Mouse (Mus musculus) C2C12 (cell line): Measurements from ENCODE around the gene Mon2. TPM values are rescaled to one million over a fixed set of nuclear protein-coding genes. Genes with fewer than 3 reads are reported as not detected.
A peak's percentile ranks its signal among the peaks of the same experiment; 100 is the strongest.

Source experiments
- H3K27me3 ChIP-seq: one replicate; pipeline ENCODE4 v1.6.1; 2011; ENCODE audit not compliant: control insufficient read depth, insufficient read depth, insufficient read length
- H3K36me3 ChIP-seq: one replicate; pipeline ENCODE4 v1.6.1; 2011; ENCODE audit not compliant: control insufficient read depth, insufficient read depth
- H3K4me3 ChIP-seq: one replicate; pipeline ENCODE4 v1.5.1; 2011; ENCODE audit warnings: mild to moderate bottlenecking, control low read depth; ENCODE audit not compliant: poor library complexity, insufficient read depth, severe bottlenecking
- H3K79me2 ChIP-seq: one replicate; pipeline ENCODE4 v1.6.1; 2011; ENCODE audit not compliant: control insufficient read depth, insufficient read depth
- H3K79me3 ChIP-seq: one replicate; pipeline ENCODE4 v1.6.1; 2011; ENCODE audit warnings: low read depth, control low read depth
- H3ac ChIP-seq: one replicate; pipeline ENCODE3; 2011; ENCODE audit warnings: low read depth; ENCODE audit not compliant: control insufficient read depth, insufficient read length
- CEBPB ChIP-seq: IDR thresholded peaks from one replicate; pipeline ENCODE4 v1.6.1; 2011; ENCODE audit warnings: low read depth, mild to moderate bottlenecking, control low read depth, moderate library complexity
- CTCF ChIP-seq: IDR thresholded peaks from one replicate; pipeline ENCODE4 v1.5.1; 2011; ENCODE audit not compliant: control insufficient read depth, insufficient read depth, insufficient read length
- FOSL1 ChIP-seq: IDR thresholded peaks from one replicate; pipeline ENCODE4 v1.8.0; 2011; ENCODE audit warnings: mild to moderate bottlenecking, low read length; ENCODE audit not compliant: poor library complexity, insufficient read depth, severe bottlenecking
- MAX ChIP-seq: IDR thresholded peaks from one replicate; pipeline ENCODE4 v1.6.1; 2011; ENCODE audit warnings: mild to moderate bottlenecking, control low read depth
- MYOD1 ChIP-seq: IDR thresholded peaks from one replicate; pipeline ENCODE4 v1.6.1; 2011; ENCODE audit warnings: low read depth; ENCODE audit not compliant: control insufficient read depth, insufficient read length
- MYOG ChIP-seq: IDR thresholded peaks from one replicate; pipeline ENCODE4 v1.6.1; 2011; ENCODE audit not compliant: control insufficient read depth, insufficient read length; ENCODE audit errors: extremely low read depth
- USF1 ChIP-seq: IDR thresholded peaks from one replicate; pipeline ENCODE4 v1.6.1; 2011; ENCODE audit warnings: low read depth, mild to moderate bottlenecking, control low read depth, moderate library complexity
- polyA plus RNA-seq: library from polyadenylated mRNA; unstranded; fragments of >200 nt; fragmentation: generic; extraction: Trizol; gene quantifications from one replicate; pipeline ENCODE4 v1.2.1, GENCODE M21; 2012; ENCODE audit warnings: missing spikeins

Mon2 gene
- polyA plus RNA-seq, 1 experiment: 27.4 TPM

DNA sequence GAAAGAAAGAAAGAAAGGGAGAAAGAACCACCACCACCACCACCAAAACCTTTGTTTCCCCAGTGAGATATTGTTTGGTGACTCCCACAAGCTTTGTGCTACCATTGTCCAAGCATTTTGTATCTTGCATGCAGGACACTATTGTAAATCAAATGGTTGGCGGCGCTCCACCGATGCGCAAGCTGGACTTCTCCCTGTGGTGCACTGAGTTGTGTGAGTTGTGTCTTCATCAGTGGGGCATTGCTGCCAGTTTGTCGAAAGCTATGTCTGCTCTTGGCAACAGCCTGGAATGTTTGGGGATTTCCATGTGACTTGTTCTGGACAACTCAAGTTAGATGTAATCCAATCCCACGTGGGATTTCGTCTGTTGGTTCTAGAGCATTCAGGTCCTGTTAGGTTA, 18.2 kb upstream of the Mon2 start:
- TF ChIP-seq MYOD1 (no peak), FOSL1 (no peak), CTCF (no peak), USF1 (no peak), CEBPB (no peak), MYOG (no peak), MAX (no peak)
- no peaks in the 10 kb centered on the region for H3K79me3 ChIP-seq
- no peak overlapping the region for H3K4me3 ChIP-seq
- H3ac ChIP-seq: no peak overlapping the region
- no peaks in the 10 kb centered on the region for H3K36me3 ChIP-seq
- no peaks in the 10 kb centered on the region for H3K27me3 ChIP-seq
- no peaks in the 10 kb centered on the region for H3K79me2 ChIP-seq

DNA sequence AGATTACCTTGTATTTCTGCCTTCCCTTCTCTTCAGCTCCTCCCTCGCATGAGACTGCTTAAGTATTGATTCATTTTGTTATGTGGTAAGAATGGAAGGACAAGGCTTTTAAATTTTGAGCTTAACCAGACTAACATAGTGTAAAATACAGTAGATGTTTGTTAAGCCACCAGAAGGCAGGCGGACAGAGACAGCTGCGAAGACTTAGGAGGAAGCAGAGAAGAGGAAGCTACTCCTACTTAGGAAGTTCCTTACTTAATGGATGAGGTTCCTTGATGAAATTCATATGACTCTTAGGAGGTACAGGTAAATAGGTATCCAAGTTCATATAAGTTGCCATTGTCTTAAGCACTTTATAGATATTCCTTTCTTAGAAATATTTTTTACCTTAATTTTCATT, 16.3 kb upstream of the Mon2 start:
- Histone ChIP-seq H3K27me3 (no peaks in the 10 kb centered on the region), H3ac (no peak overlapping the region), H3K79me3 (no peaks in the 10 kb centered on the region), H3K79me2 (no peaks in the 10 kb centered on the region), H3K4me3 (no peak overlapping the region), H3K36me3 (no peaks in the 10 kb centered on the region)
- TF ChIP-seq CTCF: no peak

DNA sequence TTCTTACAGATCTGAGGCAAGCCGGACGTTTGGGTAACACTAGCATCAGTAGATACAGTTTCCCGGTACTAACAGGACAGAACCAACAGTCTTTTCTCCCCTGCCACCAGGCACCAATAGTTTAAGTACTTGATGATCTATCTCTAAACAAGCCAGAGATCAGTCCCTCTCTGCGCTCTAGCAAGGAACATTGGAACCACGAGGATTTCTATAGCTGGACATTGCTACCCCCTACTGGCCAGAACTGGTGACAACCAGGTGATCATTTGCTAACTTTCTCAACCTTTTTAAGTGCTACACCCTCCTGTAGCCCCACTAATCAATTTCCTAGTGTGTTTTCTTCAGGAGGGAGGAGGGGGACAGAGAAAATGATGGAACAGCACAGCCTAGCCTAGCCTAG, 15.4 kb upstream of the Mon2 start:
- Histone ChIP-seq H3K36me3 (no peaks in the 10 kb centered on the region), H3K27me3 (no peaks in the 10 kb centered on the region), H3ac (no peak overlapping the region), H3K4me3 (no peak overlapping the region), H3K79me2 (no peaks in the 10 kb centered on the region), H3K79me3 (no peaks in the 10 kb centered on the region)
- TF ChIP-seq FOSL1 (no peak), CEBPB (no peak), MYOG (no peak), MAX (no peak), MYOD1 (no peak), USF1 (no peak), CTCF (peak; percentile 20)

- no peak for TF ChIP-seq MYOD1
- TF ChIP-seq USF1: peak; percentile 17
Observed at GRCm38 (mm10) chr10:123089425-123089930, 13.2 kb upstream of the Mon2 start.

DNA sequence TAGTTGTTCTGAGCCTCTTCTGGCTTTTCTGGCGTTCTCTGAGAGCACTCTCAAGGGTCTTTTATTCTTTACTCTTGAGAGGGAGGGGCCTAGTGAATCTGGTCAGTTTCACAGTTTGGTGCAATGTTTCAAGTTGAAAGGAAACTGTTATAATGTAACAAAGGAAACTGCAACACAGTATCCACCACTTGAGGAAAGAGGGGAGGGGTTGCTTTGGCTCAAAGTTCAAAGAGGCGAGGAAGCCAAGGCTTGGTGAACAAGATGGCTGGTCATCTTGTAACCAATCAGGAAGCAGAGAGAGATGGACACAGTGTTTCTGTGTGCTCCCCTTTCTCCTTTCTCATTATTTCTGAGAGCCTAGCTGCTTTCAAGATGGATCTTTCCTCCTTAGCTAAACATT, 10.5 kb upstream of the Mon2 start:
- TF ChIP-seq MYOG: no peak
- no peak for TF ChIP-seq MAX
- no peak for TF ChIP-seq CEBPB
- no peak for TF ChIP-seq MYOD1
- no peak for TF ChIP-seq FOSL1
- no peak for TF ChIP-seq USF1
- TF ChIP-seq CTCF: no peak
- Histone ChIP-seq H3K4me3 (no peak overlapping the region), H3ac (no peak overlapping the region), H3K79me3 (no peaks in the 10 kb centered on the region), H3K27me3 (peaks cover 4% of the 10 kb centered on the region), H3K79me2 (no peaks in the 10 kb centered on the region), H3K36me3 (no peaks in the 10 kb centered on the region)

More at GRCm38 (mm10) chr10:123089425-123089930, 13.2 kb upstream of the Mon2 start:
- H3K4me3 ChIP-seq: no peak overlapping the region
- H3K36me3 ChIP-seq: no peaks in the 10 kb centered on the region
- no peaks in the 10 kb centered on the region for H3K79me3 ChIP-seq
- no peaks in the 10 kb centered on the region for H3K79me2 ChIP-seq
- peaks cover 2% of the 10 kb centered on the region for H3K27me3 ChIP-seq
- H3ac ChIP-seq: no peak overlapping the region

GRCm38 (mm10) chr10:123084900-123085641, 8.8 kb upstream of the Mon2 start:
- Histone ChIP-seq H3K36me3 (no peaks in the 10 kb centered on the region), H3ac (no peak overlapping the region), H3K79me2 (no peaks in the 10 kb centered on the region), H3K4me3 (no peak overlapping the region), H3K79me3 (no peaks in the 10 kb centered on the region), H3K27me3 (peaks cover 4% of the 10 kb centered on the region)
- TF ChIP-seq USF1 (no peak), FOSL1 (no peak), CEBPB (no peak), MAX (no peak), CTCF (no peak), MYOG (no peak), MYOD1 (no peak)
